Mouse (Mus musculus): ENCODE results near the gene 5730480H06Rik.

5730480H06Rik gene

GRCm38 (mm10) chr5:48408276-48408675, 80.5 kb downstream of the 5730480H06Rik start:
- H3K9me3 ChIP-seq (ENCODE audit: low read length), result no peaks in the 10 kb centered on the region
- no peaks in the 10 kb centered on the region for H3K36me3 ChIP-seq (ENCODE audit: insufficient read depth, low read length)
- no peaks in the 10 kb centered on the region for H3K4me1 ChIP-seq (replicated peaks; ENCODE audit: low read depth, low read length)
- TF ChIP-seq CTCF (conservative IDR thresholded peaks at IDR 0.05; ENCODE audit: low read length) (no peak), POU5F1 (IDR thresholded peaks at IDR 0.05; ENCODE audit: borderline replicate concordance, low read length) (no peak), NANOG (IDR thresholded peaks at IDR 0.05; ENCODE audit: borderline replicate concordance, low read length) (no peak)
- no peaks in the 10 kb centered on the region for H3K27me3 ChIP-seq (ENCODE audit: insufficient read depth, low read length)
- no peak overlapping the region for H3K4me3 ChIP-seq (replicated peaks; ENCODE audit: low read length)

- Histone ChIP-seq H3K27me3 (ENCODE audit: insufficient read depth, low read length) (no peaks in the 10 kb centered on the region), H3K4me3 (replicated peaks; ENCODE audit: low read length) (no peak overlapping the region), H3K36me3 (ENCODE audit: insufficient read depth, low read length) (no peaks in the 10 kb centered on the region), H3K9me3 (ENCODE audit: low read length) (no peaks in the 10 kb centered on the region), H3K4me1 (replicated peaks; ENCODE audit: low read depth, low read length) (no peaks in the 10 kb centered on the region)
- no peak for TF ChIP-seq POU5F1 (IDR thresholded peaks at IDR 0.05; ENCODE audit: borderline replicate concordance, low read length)
- no peak for TF ChIP-seq CTCF (conservative IDR thresholded peaks at IDR 0.05; ENCODE audit: low read length)
- no peak for TF ChIP-seq NANOG (IDR thresholded peaks at IDR 0.05; ENCODE audit: borderline replicate concordance, low read length)
Measured at GRCm38 (mm10) chr5:48410348-48410747, 82.6 kb downstream of the 5730480H06Rik start.

- Histone ChIP-seq H3K27me3 (ENCODE audit: insufficient read depth, low read length) (no peaks in the 10 kb centered on the region), H3K9me3 (ENCODE audit: low read length) (no peaks in the 10 kb centered on the region), H3K4me1 (replicated peaks; ENCODE audit: low read depth, low read length) (no peaks in the 10 kb centered on the region), H3K36me3 (ENCODE audit: insufficient read depth, low read length) (no peaks in the 10 kb centered on the region), H3K4me3 (replicated peaks; ENCODE audit: low read length) (no peak overlapping the region)
- TF ChIP-seq NANOG (IDR thresholded peaks at IDR 0.05; ENCODE audit: borderline replicate concordance, low read length) (no peak), POU5F1 (IDR thresholded peaks at IDR 0.05; ENCODE audit: borderline replicate concordance, low read length) (no peak), CTCF (conservative IDR thresholded peaks at IDR 0.05; ENCODE audit: low read length) (no peak)
Measured at GRCm38 (mm10) chr5:48411462-48411861, 83.7 kb downstream of the 5730480H06Rik start.

GRCm38 (mm10) chr5:48412261-48412660, 84.5 kb downstream of the 5730480H06Rik start:
- Histone ChIP-seq H3K4me1 (replicated peaks; ENCODE audit: low read depth, low read length) (no peaks in the 10 kb centered on the region), H3K36me3 (ENCODE audit: insufficient read depth, low read length) (no peaks in the 10 kb centered on the region), H3K4me3 (replicated peaks; ENCODE audit: low read length) (no peak overlapping the region), H3K27me3 (ENCODE audit: insufficient read depth, low read length) (no peaks in the 10 kb centered on the region), H3K9me3 (ENCODE audit: low read length) (no peaks in the 10 kb centered on the region)
- TF ChIP-seq POU5F1 (IDR thresholded peaks at IDR 0.05; ENCODE audit: borderline replicate concordance, low read length), result no peak
- TF ChIP-seq CTCF (conservative IDR thresholded peaks at IDR 0.05; ENCODE audit: low read length), result no peak
- no peak for TF ChIP-seq NANOG (IDR thresholded peaks at IDR 0.05; ENCODE audit: borderline replicate concordance, low read length)

- Histone ChIP-seq H3K36me3 (ENCODE audit: insufficient read depth, low read length) (no peaks in the 10 kb centered on the region), H3K27me3 (ENCODE audit: insufficient read depth, low read length) (no peaks in the 10 kb centered on the region), H3K9me3 (ENCODE audit: low read length) (no peaks in the 10 kb centered on the region), H3K4me3 (replicated peaks; ENCODE audit: low read length) (no peak overlapping the region), H3K4me1 (replicated peaks; ENCODE audit: low read depth, low read length) (no peaks in the 10 kb centered on the region)
- no peak for TF ChIP-seq CTCF (conservative IDR thresholded peaks at IDR 0.05; ENCODE audit: low read length)
- TF ChIP-seq NANOG (IDR thresholded peaks at IDR 0.05; ENCODE audit: borderline replicate concordance, low read length), result no peak
- TF ChIP-seq POU5F1 (IDR thresholded peaks at IDR 0.05; ENCODE audit: borderline replicate concordance, low read length), result no peak
Measured at GRCm38 (mm10) chr5:48419741-48420140, 92.0 kb downstream of the 5730480H06Rik start.

- TF ChIP-seq NANOG (IDR thresholded peaks at IDR 0.05; ENCODE audit: borderline replicate concordance, low read length), result no peak
- no peaks in the 10 kb centered on the region for H3K36me3 ChIP-seq (ENCODE audit: insufficient read depth, low read length)
- no peaks in the 10 kb centered on the region for H3K9me3 ChIP-seq (ENCODE audit: low read length)
- no peaks in the 10 kb centered on the region for H3K4me1 ChIP-seq (replicated peaks; ENCODE audit: low read depth, low read length)
- H3K27me3 ChIP-seq (ENCODE audit: insufficient read depth, low read length), result no peaks in the 10 kb centered on the region
- H3K4me3 ChIP-seq (replicated peaks; ENCODE audit: low read length), result no peak overlapping the region
Measured at GRCm38 (mm10) chr5:48421957-48422356, 94.2 kb downstream of the 5730480H06Rik start.

- Histone ChIP-seq H3K4me1 (replicated peaks; ENCODE audit: low read depth, low read length) (no peaks in the 10 kb centered on the region), H3K27me3 (ENCODE audit: insufficient read depth, low read length) (no peaks in the 10 kb centered on the region), H3K9me3 (ENCODE audit: low read length) (no peaks in the 10 kb centered on the region), H3K36me3 (ENCODE audit: insufficient read depth, low read length) (no peaks in the 10 kb centered on the region), H3K4me3 (replicated peaks; ENCODE audit: low read length) (no peak overlapping the region)
- TF ChIP-seq POU5F1 (IDR thresholded peaks at IDR 0.05; ENCODE audit: borderline replicate concordance, low read length), result no peak
- peak; percentile 53 for TF ChIP-seq CTCF (conservative IDR thresholded peaks at IDR 0.05; ENCODE audit: low read length)
- TF ChIP-seq NANOG (IDR thresholded peaks at IDR 0.05; ENCODE audit: borderline replicate concordance, low read length), result no peak
Measured at GRCm38 (mm10) chr5:48430459-48430858, 102.7 kb downstream of the 5730480H06Rik start.

- TF ChIP-seq NANOG (IDR thresholded peaks at IDR 0.05; ENCODE audit: borderline replicate concordance, low read length), result no peak
- no peak for TF ChIP-seq CTCF (conservative IDR thresholded peaks at IDR 0.05; ENCODE audit: low read length)
- no peak for TF ChIP-seq POU5F1 (IDR thresholded peaks at IDR 0.05; ENCODE audit: borderline replicate concordance, low read length)
- H3K36me3 ChIP-seq (ENCODE audit: insufficient read depth, low read length), result no peaks in the 10 kb centered on the region
- no peaks in the 10 kb centered on the region for H3K9me3 ChIP-seq (ENCODE audit: low read length)
- no peak overlapping the region for H3K4me3 ChIP-seq (replicated peaks; ENCODE audit: low read length)
- no peaks in the 10 kb centered on the region for H3K27me3 ChIP-seq (ENCODE audit: insufficient read depth, low read length)
- no peaks in the 10 kb centered on the region for H3K4me1 ChIP-seq (replicated peaks; ENCODE audit: low read depth, low read length)
Measured at GRCm38 (mm10) chr5:48448888-48449287, 121.1 kb downstream of the 5730480H06Rik start.

GRCm38 (mm10) chr5:48460221-48460620, 132.5 kb downstream of the 5730480H06Rik start:
- no peaks in the 10 kb centered on the region for H3K27me3 ChIP-seq (ENCODE audit: insufficient read depth, low read length)
- H3K4me3 ChIP-seq (replicated peaks; ENCODE audit: low read length), result no peak overlapping the region
- no peaks in the 10 kb centered on the region for H3K4me1 ChIP-seq (replicated peaks; ENCODE audit: low read depth, low read length)
- H3K9me3 ChIP-seq (ENCODE audit: low read length), result no peaks in the 10 kb centered on the region
- H3K36me3 ChIP-seq (ENCODE audit: insufficient read depth, low read length), result no peaks in the 10 kb centered on the region
- no peak for TF ChIP-seq POU5F1 (IDR thresholded peaks at IDR 0.05; ENCODE audit: borderline replicate concordance, low read length)

Measured in E14TG2a.4 (cell line).